Comparison of ENCODE assay signal across 7 mouse cellular contexts in the genomic region with DNA sequence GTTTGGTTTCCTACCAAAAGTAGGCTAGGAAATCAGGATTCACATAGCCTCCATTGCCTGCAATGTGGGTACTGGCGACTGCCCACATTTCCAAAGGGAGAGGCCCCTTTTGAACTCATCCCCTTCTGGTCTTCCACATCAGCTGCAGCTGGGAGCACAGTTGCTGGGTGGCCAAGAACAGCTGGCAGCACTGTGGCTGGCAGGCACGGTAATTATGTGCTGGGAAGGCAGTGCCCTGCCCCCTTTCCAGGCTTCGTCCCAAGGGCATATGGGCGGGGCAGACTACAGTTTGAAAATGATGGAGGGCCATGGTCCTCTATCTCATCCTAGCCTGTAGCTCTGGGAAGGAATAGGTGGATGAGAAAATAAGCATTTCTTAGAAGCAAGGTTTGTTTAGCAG. TPM values are rescaled to one million over a fixed set of nuclear protein-coding genes. Genes with fewer than 3 reads are reported as not detected.
DNase-seq lines count a peak whose midpoint lies in the region; ATAC-seq and TF ChIP-seq lines count a peak whose summit lies in the region.

No protein-coding gene starts in this region.

- no peaks in the 10 kb centered on the region for H3K27me3 ChIP-seq in kidney, postnatal 0 days (ENCODE audit: insufficient read depth, low read length)
- H3K27me3 ChIP-seq in limb, embryonic 11.5 days (ENCODE audit: control insufficient read depth, insufficient read depth, low read length): no peaks in the 10 kb centered on the region
- H3K27me3 ChIP-seq in hindbrain, postnatal 0 days (ENCODE audit: insufficient read depth, low read length): no peaks in the 10 kb centered on the region

- H3K9me3 ChIP-seq in kidney, postnatal 0 days (replicated peaks; ENCODE audit: low read length): no peaks in the 10 kb centered on the region
- no peaks in the 10 kb centered on the region for H3K9me3 ChIP-seq in limb, embryonic 11.5 days (ENCODE audit: control insufficient read depth, low read length)
- no peaks in the 10 kb centered on the region for H3K9me3 ChIP-seq in hindbrain, postnatal 0 days (ENCODE audit: low read length)

- no peak for TF ChIP-seq CTCF in kidney, postnatal 0 days (IDR thresholded peaks at IDR 0.05; ENCODE audit: low read depth)
- TF ChIP-seq CTCF in hindbrain, postnatal 0 days (IDR thresholded peaks at IDR 0.05; ENCODE audit: low read depth): no peak

- H3K9ac ChIP-seq in kidney, postnatal 0 days (ENCODE audit: low read depth, low read length): no peak overlapping the region
- H3K9ac ChIP-seq in limb, embryonic 11.5 days (ENCODE audit: low read length): no peak overlapping the region
- no peak overlapping the region for H3K9ac ChIP-seq in hindbrain, postnatal 0 days (replicated peaks; ENCODE audit: low read length)

- no peak overlapping the region for H3K4me2 ChIP-seq in kidney, postnatal 0 days (ENCODE audit: low read length)
- no peak overlapping the region for H3K4me2 ChIP-seq in limb, embryonic 11.5 days (ENCODE audit: low read depth, severe bottlenecking)
- H3K4me2 ChIP-seq in hindbrain, postnatal 0 days (ENCODE audit: low read depth, low read length): no peak overlapping the region

- ATAC-seq in kidney, postnatal 0 days (replicated peaks; ENCODE audit: low FRiP score, low read depth): peak; percentile 40; the same call in 1 of the 2 replicates
- ATAC-seq in limb, embryonic 11.5 days (ENCODE audit: insufficient number of reproducible peaks, low FRiP score, low TSS enrichment, low read depth): no peak
- no peak for ATAC-seq in hindbrain, postnatal 0 days

- H3K36me3 ChIP-seq in kidney, postnatal 0 days (ENCODE audit: insufficient read depth, low read length): no peaks in the 10 kb centered on the region
- no peaks in the 10 kb centered on the region for H3K36me3 ChIP-seq in limb, embryonic 11.5 days (ENCODE audit: control insufficient read depth, insufficient read depth, low read length)
- H3K36me3 ChIP-seq in hindbrain, postnatal 0 days (ENCODE audit: insufficient read depth, low read length): no peaks in the 10 kb centered on the region

- no peak overlapping the region for H3K27ac ChIP-seq in kidney, postnatal 0 days
- no peak overlapping the region for H3K27ac ChIP-seq in limb, embryonic 11.5 days (replicated peaks; ENCODE audit: low read depth, low read length)
- H3K27ac ChIP-seq in hindbrain, postnatal 0 days: no peak overlapping the region

- no peak overlapping the region for H3K4me3 ChIP-seq in kidney, postnatal 0 days (replicated peaks; ENCODE audit: low read depth, low read length)
- H3K4me3 ChIP-seq in limb, embryonic 11.5 days (ENCODE audit: low read depth, low read length): no peak overlapping the region
- H3K4me3 ChIP-seq in hindbrain, postnatal 0 days (ENCODE audit: low read length): no peak overlapping the region

- H3K4me1 ChIP-seq in kidney, postnatal 0 days (replicated peaks; ENCODE audit: insufficient read depth, low read length): peaks cover 12% of the 10 kb centered on the region; the same call in 1 of the 2 replicates
- peaks cover 6% of the 10 kb centered on the region; the same call in 1 of the 2 replicates for H3K4me1 ChIP-seq in limb, embryonic 11.5 days (ENCODE audit: control insufficient read depth, insufficient read depth, low read length)
- no peaks in the 10 kb centered on the region for H3K4me1 ChIP-seq in hindbrain, postnatal 0 days (ENCODE audit: insufficient read depth, low read length)

- WGBS in kidney, postnatal 0 days: 30% methylated on average over 4 of the region's 4 CpGs
- 25% methylated on average over 4 of the region's 4 CpGs for WGBS in limb, embryonic 11.5 days
- WGBS in hindbrain, postnatal 0 days: 31% methylated on average over 4 of the region's 4 CpGs

- no peak for DNase-seq in kidney, postnatal 0 days (ENCODE audit: low spot score)
- no peak for DNase-seq in kidney, adult 9 months
- peak; percentile 62 for DNase-seq in MN1 (ENCODE audit: low spot score)
- DNase-seq in adrenal gland, postnatal 25 days: peak; percentile 61
- peak; percentile 51 for DNase-seq in limb, embryonic 11.5 days (ENCODE audit: low spot score)
- DNase-seq in hindbrain, postnatal 0 days (ENCODE audit: low spot score): no peak
- no peak for DNase-seq in thymus, postnatal 25 days

RNA-seq across cellular contexts. Expression of gene Pde8a, which starts 14.9 kb away (rescaled TPM):
- 10.9 and 11.0 TPM in 2 replicates for polyA plus RNA-seq in kidney, postnatal 0 days (2015; fragmentation: Nextera tagmentation; extraction: Ambion mirVana)
- total RNA-seq in adrenal gland, postnatal 25 days (2021): 29.9 and 34.0 TPM in 2 replicates
- polyA plus RNA-seq in limb, embryonic 11.5 days (2014; fragmentation: Nextera tagmentation; extraction: Ambion mirVana): 3.5 and 4.4 TPM in 2 replicates
- 2.1 and 4.5 TPM in 2 replicates for total RNA-seq in hindbrain, postnatal 0 days (2014; rRNA removed)
- 1.8 and 1.9 TPM in 2 replicates for polyA plus RNA-seq in hindbrain, postnatal 0 days (2015; fragmentation: Nextera tagmentation; extraction: Ambion mirVana)

Comparison
In these comparisons a context has a peak if more than half of its experiments do, and no peak if none do; other contexts are left out.
1. DNase-seq: peak in MN1 (single experiment), adrenal gland, postnatal 25 days (single experiment) and limb, embryonic 11.5 days (single experiment); none in kidney, postnatal 0 days (single experiment), kidney, adult 9 months (single experiment), hindbrain, postnatal 0 days (single experiment) and thymus, postnatal 25 days (single experiment).